Mouse (Mus musculus): ENCODE measurements at regions not wholly inside any gene's neighbourhood (a gene's known extent, or its start where the extent isn't known, plus 50 kb on each side); places are given as distances from the start of the nearest gene placed in this dataset.

DNA sequence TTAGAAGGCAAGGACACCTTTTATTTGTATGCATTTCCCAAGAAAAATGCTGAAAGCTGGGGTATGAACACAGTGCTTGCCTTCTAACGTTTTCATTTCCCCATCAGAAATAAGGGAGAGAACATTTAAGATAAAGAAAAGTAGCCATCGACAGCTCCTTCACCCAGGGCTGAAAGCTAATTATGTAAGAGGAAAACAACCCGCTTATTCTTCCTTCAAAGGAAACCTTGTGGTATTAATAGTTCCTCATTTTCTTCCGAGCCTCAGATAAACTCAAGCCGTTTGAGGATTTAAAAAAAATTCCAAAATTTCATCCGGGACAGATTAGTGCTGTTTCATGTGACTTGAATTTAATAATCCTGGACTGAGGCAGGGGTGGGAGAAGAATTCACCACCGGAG, 512.2 kb upstream of the Gm10131 start:
- no peak for DNase-seq

GRCm38 (mm10) chr8:34622177-34623114, 510.9 kb upstream of the Gm10131 start:
- DNase-seq: no peak

DNA sequence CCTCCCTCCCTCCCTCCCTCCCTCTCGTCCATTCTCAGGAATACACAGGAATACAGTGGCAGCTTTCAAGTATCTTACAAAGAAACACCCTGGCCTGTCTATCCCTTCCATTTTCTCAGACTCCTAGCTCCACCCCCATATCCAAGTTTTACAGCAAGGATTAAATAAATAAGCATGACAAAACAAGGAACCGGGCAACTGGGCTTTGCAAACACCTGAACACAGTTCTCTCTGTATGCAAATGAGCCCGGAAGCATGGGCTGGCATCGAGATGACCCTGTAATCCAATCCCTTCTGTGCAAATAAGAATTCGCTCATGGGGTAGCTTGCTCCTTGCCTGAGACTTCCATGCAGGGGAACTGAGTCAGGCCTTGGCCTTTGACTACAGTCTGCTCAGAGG, 506.5 kb upstream of the Gm10131 start:
- DNase-seq: no peak

DNA sequence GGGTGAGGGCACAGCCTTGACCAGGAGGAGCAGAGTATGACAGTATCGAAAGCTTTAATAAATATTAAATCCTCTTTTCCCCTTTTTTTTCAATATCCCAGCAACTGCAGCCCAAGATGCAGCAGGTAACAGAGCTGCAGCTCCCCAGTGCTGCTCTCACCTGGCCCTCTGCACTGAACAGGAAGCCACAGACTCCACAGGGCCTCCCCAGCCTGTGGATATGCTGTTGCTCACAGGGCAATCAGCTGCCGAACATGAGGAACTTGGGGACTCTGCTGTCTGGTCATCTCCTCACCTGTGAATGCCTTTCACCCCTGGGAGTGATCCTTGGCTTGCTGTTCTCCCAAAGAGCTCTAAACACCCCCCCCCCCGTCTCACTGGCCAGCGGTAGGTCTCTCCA, 503.4 kb upstream of the Gm10131 start:
- DNase-seq: no peak

- DNase-seq: no peak
Measured at GRCm38 (mm10) chr8:34614031-34614526, 502.5 kb upstream of the Gm10131 start.

DNA sequence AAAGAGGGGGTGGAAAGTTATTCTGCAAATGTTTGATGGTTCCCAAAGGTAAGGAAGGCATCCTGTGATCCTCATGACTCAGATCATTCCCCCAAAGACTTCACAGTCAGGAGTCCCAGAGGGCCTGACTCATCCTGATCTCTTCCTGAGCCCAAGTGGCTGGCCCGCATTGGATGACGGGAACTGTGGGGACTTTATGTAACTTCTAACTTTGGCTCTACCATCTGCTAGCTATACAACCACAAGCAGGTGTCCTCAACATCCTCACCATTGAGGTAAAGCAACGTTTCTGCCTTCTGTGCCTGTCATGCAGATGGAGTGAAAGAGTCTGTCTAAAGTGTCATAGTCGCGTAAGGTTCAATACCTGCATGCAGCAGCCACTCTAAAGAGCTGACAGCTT, 501.6 kb upstream of the Gm10131 start:
- no peak for DNase-seq

- no peak for DNase-seq
Measured at GRCm38 (mm10) chr8:34612396-34612795, 500.9 kb upstream of the Gm10131 start.

- DNase-seq: no peak
Measured at GRCm38 (mm10) chr8:34610186-34610585, 498.6 kb upstream of the Gm10131 start.

GRCm38 (mm10) chr8:34607426-34607825, 495.9 kb upstream of the Gm10131 start:
- DNase-seq: no peak

- no peak for DNase-seq
Measured at GRCm38 (mm10) chr8:34605031-34605430, 493.5 kb upstream of the Gm10131 start.

DNA sequence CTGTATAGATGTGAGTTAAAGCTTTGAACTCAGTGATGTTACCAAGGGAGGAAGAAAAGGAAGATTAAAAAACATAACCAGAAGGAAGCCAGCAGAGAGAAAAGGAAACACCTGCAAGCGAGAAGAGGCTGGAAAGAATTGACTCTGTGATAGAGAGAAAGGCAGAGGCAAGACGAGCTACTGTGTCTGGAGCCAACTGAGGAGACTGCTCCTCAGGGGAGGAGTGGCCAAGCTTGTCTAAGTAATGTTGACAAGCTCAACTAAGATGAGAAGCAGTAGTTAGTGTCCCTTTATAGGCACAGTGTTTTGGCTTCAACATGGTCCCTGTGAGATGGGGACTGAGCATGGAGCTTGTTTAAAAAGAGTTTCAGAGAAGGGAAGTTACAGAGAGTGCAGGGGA, 493.0 kb upstream of the Gm10131 start:
- no peak for DNase-seq

DNA sequence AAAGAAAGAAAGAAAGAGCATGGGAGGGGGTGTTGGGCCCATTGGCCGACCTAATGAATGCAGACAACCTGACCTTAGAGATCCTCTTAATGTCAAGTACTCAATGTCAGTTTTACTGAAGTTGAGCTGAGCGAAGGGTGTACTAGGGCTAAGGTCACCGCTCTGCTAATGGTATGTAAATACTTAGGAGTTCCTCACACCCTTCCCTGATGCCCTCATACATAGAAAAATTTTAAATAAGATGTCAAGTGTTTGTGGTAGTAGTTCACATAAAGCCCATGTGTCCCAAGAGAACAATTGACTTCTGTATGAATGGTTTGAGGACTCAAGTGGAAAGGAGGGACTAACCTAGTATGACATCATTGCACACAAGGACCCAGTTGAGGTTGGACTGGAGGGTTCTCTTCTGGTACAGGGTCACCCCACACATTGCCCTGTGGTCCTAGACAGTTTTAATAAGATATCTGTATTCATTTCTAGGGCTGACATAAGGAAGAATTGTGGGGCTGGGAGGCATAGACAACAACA, 490.0 kb upstream of the Gm10131 start:
- no peak for DNase-seq

GRCm38 (mm10) chr8:34600880-34601279, 489.3 kb upstream of the Gm10131 start:
- no peak for DNase-seq

DNA sequence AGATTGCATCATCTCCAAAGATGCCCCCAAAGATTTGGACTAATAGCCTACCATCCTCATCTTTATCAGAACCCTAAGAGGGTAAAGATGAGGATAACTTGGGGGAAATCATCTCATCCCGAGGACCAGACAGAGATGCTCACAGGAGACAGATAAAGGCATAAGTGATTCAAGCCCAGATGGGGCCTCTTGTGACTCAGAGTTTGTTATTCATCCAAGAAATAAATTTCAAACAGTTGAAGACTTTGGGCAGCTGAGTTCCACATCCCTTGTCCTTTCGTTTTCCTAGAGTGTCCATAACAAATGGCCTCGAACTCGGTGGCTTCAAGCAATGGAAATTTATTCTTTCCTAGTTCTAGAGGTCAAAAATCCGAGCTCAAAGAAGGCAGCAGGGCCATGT, 485.1 kb upstream of the Gm10131 start:
- no peak for DNase-seq

DNA sequence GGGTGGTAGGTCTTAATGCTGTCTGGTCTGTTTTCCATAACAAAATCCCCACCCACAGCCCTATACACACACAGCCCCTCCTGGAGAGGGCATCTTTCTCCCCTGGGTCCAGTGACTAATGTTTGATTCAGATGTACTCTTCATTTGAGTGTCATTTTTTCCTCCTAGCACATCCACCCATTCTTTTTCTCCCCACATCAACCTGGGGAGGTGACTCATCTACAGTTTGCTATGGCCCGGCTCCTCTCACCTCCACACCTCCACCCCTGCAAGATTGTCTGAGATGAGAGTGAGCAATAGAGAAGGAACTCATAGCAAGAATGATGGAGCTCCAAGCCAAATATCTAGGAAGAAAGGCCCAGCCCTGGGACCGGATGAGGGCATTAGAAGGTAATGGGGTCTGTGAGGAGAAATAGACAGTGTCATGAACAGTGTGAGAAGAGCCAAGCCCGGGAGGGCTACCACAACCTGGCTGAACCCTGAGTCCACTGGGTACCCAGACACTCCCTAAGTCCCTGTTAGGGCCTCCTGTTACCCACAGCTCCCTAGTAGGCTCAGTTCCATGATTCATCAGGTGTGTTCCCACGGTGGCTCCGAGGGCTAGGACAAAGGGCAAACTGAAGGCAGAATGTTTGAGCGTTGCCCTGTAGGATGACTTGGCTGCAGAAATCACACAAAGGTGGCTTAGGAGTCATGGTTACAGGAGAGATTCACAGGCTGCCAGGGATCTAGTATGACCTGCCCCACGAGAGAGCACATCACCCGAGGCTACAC, 479.6 kb upstream of the Gm10131 start:
- DNase-seq: no peak

GRCm38 (mm10) chr8:34578043-34578442, 466.5 kb upstream of the Gm10131 start:
- no peak for DNase-seq

- no peak for DNase-seq
Measured at GRCm38 (mm10) chr8:34574009-34574408, 462.5 kb upstream of the Gm10131 start.

- DNase-seq: peak; percentile 61
Measured at GRCm38 (mm10) chr8:34573007-34573881, 461.7 kb upstream of the Gm10131 start.

DNA sequence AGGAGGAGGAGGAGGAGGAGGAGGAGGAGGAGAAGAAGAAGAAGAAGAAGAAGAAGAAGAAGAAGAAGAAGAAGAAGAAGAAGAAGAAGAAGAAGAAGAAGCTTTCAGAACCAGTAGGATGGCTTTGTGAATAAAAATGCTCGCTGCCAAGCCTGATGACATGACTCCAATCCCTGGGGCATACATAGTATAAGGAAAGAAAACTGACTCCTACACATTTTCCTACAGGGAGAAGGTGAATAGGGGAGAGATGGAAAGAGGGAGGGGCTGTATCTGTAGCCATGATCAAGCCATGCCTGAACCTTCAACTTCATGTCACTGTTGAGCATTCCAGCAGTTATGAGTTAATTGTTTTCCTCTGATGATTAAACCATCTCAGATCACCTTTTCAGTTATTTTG, 460.2 kb upstream of the Gm10131 start:
- DNase-seq: no peak

DNA sequence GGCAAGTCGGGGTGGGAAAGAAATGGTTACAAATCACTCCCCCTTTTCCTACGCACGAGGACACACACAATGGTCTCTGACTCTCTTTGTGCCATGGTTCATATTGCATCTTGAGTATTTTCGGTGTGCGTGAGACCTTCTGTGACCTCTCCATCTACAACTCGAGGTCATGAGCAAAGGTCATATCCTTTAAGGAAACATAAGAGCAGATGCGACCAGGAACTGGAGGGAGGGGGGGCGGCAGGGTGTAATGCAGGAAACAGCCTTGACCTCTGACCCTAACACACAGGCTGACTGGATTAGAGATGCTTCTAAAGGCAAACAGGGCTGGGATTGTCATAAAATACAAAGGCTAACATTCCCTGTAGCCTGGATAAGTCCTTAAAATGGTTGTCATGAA, 450.7 kb upstream of the Gm10131 start:
- peak; percentile 71 for DNase-seq

GRCm38 (mm10) chr8:34549786-34550185, 438.2 kb upstream of the Gm10131 start:
- no peak for DNase-seq

GRCm38 (mm10) chr8:34546815-34547214, 435.3 kb upstream of the Gm10131 start:
- peak; percentile 41 for DNase-seq
